Mouse (Mus musculus) cortical plate, adult 2 months (tissue): ENCODE data around the gene Itpripl1.

Experiments
- CTCF ChIP-seq: fragments of 200-500 bp; IDR thresholded peaks from 2 replicates; pipeline ENCODE4 v1.5.1; 2011; ENCODE audit warnings: mild to moderate bottlenecking, control low read depth, low read length; ENCODE audit not compliant: insufficient read depth; ENCODE audit errors: extremely low read depth
- POLR2A ChIP-seq: fragments of 200-500 bp; IDR thresholded peaks from 2 replicates; pipeline ENCODE4 v1.6.1; 2011; ENCODE audit warnings: mild to moderate bottlenecking, low read length, control low read depth; ENCODE audit not compliant: insufficient read depth; ENCODE audit errors: extremely low read depth

DNA sequence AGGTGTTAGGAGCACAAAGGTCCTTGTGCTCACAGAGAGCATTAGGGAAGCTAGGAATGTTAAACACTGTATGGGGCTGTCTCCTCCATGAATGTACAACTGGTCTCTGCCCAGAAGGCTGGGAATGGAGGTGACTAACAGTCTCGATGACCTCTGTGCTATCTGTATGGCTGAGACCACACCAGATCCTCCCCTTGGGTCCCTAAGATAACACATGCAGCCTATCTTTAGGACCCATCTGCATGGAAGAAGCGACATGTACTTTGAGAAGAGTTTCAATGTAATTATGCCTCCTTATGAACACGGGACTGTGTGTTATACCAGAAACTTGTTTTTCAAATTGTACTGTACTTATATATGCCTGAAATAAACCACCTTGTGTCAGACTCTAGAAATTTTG, 2.5 kb upstream of the Itpripl1 start:
- TF ChIP-seq POLR2A: no peak
- TF ChIP-seq CTCF: no peak
